Mouse (Mus musculus) intestine, embryonic 14.5 days (tissue): ENCODE data around the gene 1810010H24Rik. TPM values are rescaled to one million over a fixed set of nuclear protein-coding genes. Genes with fewer than 3 reads are reported as not detected.
"Not testable (repeated sequence)": the region's sequence is repeated elsewhere in the genome, so short reads cannot be mapped to it uniquely, and the experiment has no call there.

ENCODE experiments used
- ATAC-seq: fragments of 200-750 bp; cut with Nextera tagmentation; replicated peaks from 2 replicates; pipeline ENCODE4 v1.8.0; 2017; ENCODE audit warnings: low read depth, moderate number of reproducible peaks, moderate TSS enrichment, moderate library complexity; ENCODE audit not compliant: low FRiP score, low TSS enrichment
- DNase-seq: peaks from one replicate; pipeline ENCODE4 v3.0.0-alpha.2; 2018; ENCODE audit warnings: low spot score
- H3K27ac ChIP-seq: fragments of 300-500 bp; sonication (generic); 2 replicates; pipeline ENCODE4 v1.5.1; 2014; ENCODE audit warnings: low read depth, mild to moderate bottlenecking, control low read depth
- H3K27me3 ChIP-seq: fragments of 300-500 bp; sonication (generic); replicated peaks from 2 replicates; pipeline ENCODE4 v1.6.1; 2014; ENCODE audit warnings: low read length, control low read depth; ENCODE audit not compliant: control insufficient read depth, insufficient read depth
- H3K36me3 ChIP-seq: fragments of 300-500 bp; sonication (generic); 2 replicates; pipeline ENCODE4 v1.6.1; 2014; ENCODE audit warnings: low read length, control low read depth; ENCODE audit not compliant: control insufficient read depth, insufficient read depth
- H3K4me1 ChIP-seq: fragments of 300-500 bp; sonication (generic); replicated peaks from 2 replicates; pipeline ENCODE4 v1.6.1; 2014; ENCODE audit warnings: low read length, control low read depth, mixed read lengths; ENCODE audit not compliant: control insufficient read depth, insufficient read depth
- H3K4me2 ChIP-seq: fragments of 300-500 bp; sonication (generic); 2 replicates; pipeline ENCODE4 v1.6.1; 2014; ENCODE audit warnings: low read length
- H3K4me3 ChIP-seq: fragments of 300-500 bp; sonication (generic); 2 replicates; pipeline ENCODE4 v1.5.1; 2014; ENCODE audit warnings: low read depth, low read length, control low read depth, mixed read lengths
- H3K9ac ChIP-seq: fragments of 300-500 bp; sonication (generic); 2 replicates; pipeline ENCODE4 v1.6.1; 2014; ENCODE audit warnings: mild to moderate bottlenecking, low read length
- H3K9me3 ChIP-seq: fragments of 300-500 bp; sonication (generic); 2 replicates; pipeline ENCODE4 v1.6.1; 2016; ENCODE audit warnings: low read length, control low read depth; ENCODE audit not compliant: control insufficient read depth
- WGBS: fragments of 180-500 bp; shearing (Covaris S2); extraction: QIAGEN DNeasy Blood & Tissue Kit; methylation state at CpG from one replicate; pipeline ENCODE4 v1.1.7; 2014; 5-methylcytosine and 5-hydroxymethylcytosine counted together
- polyA plus RNA-seq: library from polyadenylated mRNA; unstranded; fragments of >200 nt; fragmentation: Nextera tagmentation; extraction: Ambion mirVana; gene quantifications from 2 replicates; pipeline ENCODE4 v1.2.1, GENCODE M21; 2014

1810010H24Rik gene
- polyA plus RNA-seq, 1 experiment from 2014 or later = 2.9 TPM

DNA sequence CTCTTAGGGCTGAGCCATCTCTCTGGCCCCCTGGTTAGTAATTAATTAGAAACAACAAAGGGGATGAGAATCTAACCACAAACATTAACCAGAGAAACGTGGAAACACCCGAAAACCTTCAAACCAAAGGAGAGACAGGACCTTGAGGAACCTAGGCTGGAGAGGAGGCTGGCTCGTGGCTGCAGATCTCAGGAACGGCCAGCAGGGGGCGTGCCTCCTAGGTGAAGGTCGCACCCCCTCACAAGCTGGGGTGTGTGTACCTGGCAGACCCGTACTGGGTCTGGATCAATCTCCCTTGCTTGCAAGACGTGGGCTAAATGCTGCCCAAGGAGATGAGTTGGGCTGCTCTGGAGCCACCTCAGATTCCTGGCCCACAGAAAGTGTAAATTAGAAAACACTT is 6.9 kb upstream of the 1810010H24Rik start:
- no peak for DNase-seq

DNA sequence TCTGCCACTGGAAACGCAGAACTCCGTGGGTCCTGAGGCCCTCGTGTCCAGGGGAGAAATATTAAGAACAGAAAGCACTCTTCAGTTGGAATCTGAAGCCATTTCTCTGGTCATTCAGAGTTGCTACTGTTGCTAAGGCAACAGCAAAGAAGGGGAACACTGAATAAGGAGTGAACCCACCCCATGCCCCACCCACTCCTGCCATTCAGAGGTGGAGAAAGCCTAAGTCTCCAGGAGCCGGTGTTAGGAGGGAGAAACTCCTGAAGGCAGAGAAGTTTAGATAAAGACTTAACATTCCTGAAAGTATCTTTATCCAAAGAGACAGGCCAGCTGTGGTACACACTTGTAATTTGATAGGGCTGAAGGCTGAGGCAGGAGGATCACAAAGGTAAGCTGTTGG is 6.2 kb upstream of the 1810010H24Rik start:
- ATAC-seq (no peak), DNase-seq (no peak)
- no peaks in the 10 kb centered on the region; the same call in 1 of the 2 replicates for H3K4me1 ChIP-seq
- no peak overlapping the region for H3K4me2 ChIP-seq
- H3K27ac ChIP-seq = no peak overlapping the region
- no peak overlapping the region for H3K9ac ChIP-seq
- 65% methylated on average over 4 of the region's 4 CpGs for WGBS
- H3K27me3 ChIP-seq = no peaks in the 10 kb centered on the region; the same call in 1 of the 2 replicates
- no peak overlapping the region for H3K4me3 ChIP-seq
- no peaks in the 10 kb centered on the region for H3K9me3 ChIP-seq
- no peaks in the 10 kb centered on the region for H3K36me3 ChIP-seq

More for the DNA sequence above, 6.9 kb upstream of the 1810010H24Rik start:
- Histone ChIP-seq H3K4me2 (no peak overlapping the region), H3K9ac (no peak overlapping the region), H3K9me3 (no peaks in the 10 kb centered on the region), H3K27me3 (no peaks in the 10 kb centered on the region), H3K4me3 (no peak overlapping the region), H3K36me3 (no peaks in the 10 kb centered on the region), H3K4me1 (no peaks in the 10 kb centered on the region), H3K27ac (no peak overlapping the region)
- 37% methylated on average over 8 of the region's 8 CpGs for WGBS
- ATAC-seq = no peak

DNA sequence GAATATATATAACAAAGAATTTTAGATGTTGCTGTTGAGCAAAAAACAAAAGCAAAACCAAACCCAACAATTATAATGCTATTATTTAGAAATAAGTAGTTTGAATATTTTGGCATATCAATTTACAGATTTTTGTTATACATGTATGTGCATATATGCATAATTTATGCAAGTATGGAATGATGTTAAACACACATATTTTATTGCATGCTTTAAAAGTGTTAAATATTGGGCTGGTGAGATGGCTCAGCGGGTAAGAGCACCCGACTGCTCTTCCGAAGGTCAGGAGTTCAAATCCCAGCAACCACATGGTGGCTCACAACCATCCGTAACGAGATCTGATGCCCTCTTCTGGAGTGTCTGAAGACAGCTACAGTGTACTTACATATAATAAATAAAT is 5.8 kb upstream of the 1810010H24Rik start:
- WGBS = 95% methylated on average over 3 of the region's 5 CpGs
- H3K9ac ChIP-seq, DNase-seq, H3K9me3 ChIP-seq, H3K4me1 ChIP-seq, H3K4me3 ChIP-seq, H3K4me2 ChIP-seq, H3K36me3 ChIP-seq, H3K27ac ChIP-seq, H3K27me3 ChIP-seq, ATAC-seq: not testable (repeated sequence)

DNA sequence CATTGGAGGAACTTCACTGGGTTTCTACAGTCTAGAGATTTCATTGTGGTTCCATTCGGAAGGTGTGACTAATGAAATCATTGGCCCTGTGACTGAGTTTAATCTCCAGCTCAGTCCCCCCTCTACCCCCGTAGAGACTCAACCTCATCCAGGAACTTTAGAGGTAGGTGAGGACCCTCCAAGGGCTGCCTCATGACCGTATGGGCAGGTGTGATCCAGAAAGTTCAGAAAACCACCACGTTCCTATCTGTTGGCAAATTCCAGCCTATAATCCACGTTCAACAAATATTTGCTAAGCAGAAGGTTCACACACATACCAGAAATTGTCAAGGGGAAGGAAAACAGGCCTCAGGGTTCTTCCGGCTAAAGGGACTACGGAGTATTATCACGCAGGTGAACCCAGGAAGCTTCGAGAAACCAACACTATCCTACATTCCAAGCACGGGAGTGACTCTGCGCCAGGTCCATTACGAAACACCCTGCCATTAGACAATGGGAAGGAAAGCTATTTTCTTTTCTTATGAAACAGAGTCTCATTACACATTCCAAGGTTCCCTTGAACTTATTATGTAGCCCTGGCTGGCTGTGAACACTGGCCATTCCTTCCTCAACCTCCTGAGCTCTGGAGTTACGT is 3.3 kb upstream of the 1810010H24Rik start:
- H3K4me1 ChIP-seq = peaks cover 14% of the 10 kb centered on the region
- H3K9ac ChIP-seq = no peak overlapping the region
- H3K4me2 ChIP-seq = no peak overlapping the region
- no peak for ATAC-seq
- peaks cover 3% of the 10 kb centered on the region; the same call in 1 of the 2 replicates for H3K27me3 ChIP-seq
- no peak overlapping the region for H3K4me3 ChIP-seq
- no peak overlapping the region for H3K27ac ChIP-seq
- no peaks in the 10 kb centered on the region for H3K9me3 ChIP-seq
- no peak for DNase-seq
- WGBS = 78% methylated on average over 13 of the region's 13 CpGs
- H3K36me3 ChIP-seq = no peaks in the 10 kb centered on the region

DNA sequence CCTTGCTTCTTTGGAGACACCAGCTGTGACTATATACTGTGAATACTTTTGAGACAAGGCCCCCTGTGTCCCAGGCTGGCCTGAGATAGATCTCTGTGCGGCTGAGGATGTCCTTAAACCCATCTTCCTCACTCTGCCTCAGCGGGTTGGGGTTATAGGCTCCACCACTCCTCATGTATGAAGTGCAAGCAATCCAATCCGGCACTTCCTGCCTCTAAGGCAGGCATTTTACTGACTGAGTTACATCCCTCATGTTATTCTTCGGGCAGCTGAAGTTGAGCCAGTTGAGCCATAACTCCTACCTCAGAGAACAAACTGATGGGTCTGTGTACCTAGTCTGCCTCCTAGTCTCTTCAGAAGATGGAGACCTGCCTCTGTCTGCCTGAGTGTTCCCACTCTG is 1.1 kb upstream of the 1810010H24Rik start:
- H3K4me2 ChIP-seq = peak overlapping the region; percentile 57; the same call in 1 of the 2 replicates
- H3K9ac ChIP-seq = no peak overlapping the region
- DNase-seq (no peak), ATAC-seq (no peak)
- peaks cover 3% of the 10 kb centered on the region; the same call in 1 of the 2 replicates for H3K27me3 ChIP-seq
- H3K9me3 ChIP-seq = no peaks in the 10 kb centered on the region
- peaks cover 14% of the 10 kb centered on the region for H3K4me1 ChIP-seq
- no peaks in the 10 kb centered on the region for H3K36me3 ChIP-seq
- no peak overlapping the region for H3K27ac ChIP-seq
- H3K4me3 ChIP-seq = no peak overlapping the region
- WGBS = 45% methylated on average over 4 of the region's 4 CpGs

DNA sequence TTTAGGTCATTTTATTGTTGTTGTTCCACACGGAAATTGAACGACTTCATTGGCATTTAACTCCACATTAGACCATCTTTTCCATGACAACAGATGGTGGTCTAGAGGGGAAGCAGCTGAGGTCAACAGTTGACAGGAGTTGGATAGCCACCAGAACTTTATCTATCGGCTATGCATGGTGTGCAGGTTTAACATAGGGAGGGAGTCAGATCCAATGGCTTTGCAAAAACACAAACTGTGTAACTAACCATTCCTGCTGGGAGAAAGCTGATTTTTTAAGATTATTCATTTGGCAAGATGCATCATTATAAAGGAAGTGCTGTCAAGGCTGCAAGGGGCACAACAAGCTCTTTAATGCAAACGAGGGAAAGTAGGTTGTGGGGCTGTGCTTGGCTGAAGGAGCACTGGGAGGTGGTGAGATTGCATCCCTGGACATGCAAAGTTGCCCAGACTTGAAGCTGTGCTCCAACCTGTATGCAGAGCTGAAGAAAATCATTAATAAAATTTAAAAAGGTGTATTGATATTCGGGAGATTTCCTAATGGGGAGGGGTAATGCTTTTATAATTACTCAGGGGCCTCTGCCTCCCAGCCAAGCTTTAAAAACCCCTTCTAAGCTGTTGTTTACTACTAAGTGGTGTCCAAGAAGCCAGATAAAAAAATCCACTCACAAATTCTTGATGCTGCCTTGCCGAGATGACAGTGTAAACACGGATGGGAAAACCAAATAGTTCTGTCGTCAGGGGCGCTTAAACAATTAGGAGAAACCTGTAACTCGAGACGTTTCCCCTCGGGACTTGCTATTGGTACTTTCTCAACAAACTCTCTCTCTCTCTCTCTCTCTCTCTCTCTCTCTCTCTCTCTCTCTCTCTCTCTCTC is 1.3 kb downstream of the 1810010H24Rik start:
- Histone ChIP-seq H3K27me3 (peaks cover 3% of the 10 kb centered on the region; the same call in 1 of the 2 replicates), H3K4me2 (peak overlapping the region; percentile 64), H3K4me1 (peaks cover 14% of the 10 kb centered on the region), H3K9ac (no peak overlapping the region), H3K36me3 (no peaks in the 10 kb centered on the region), H3K27ac (no peak overlapping the region), H3K4me3 (peak overlapping the region; percentile 68; the same call in 1 of the 2 replicates), H3K9me3 (no peaks in the 10 kb centered on the region)
- ATAC-seq (no peak), DNase-seq (no peak)
- WGBS = 9% methylated on average over 12 of the region's 12 CpGs

DNA sequence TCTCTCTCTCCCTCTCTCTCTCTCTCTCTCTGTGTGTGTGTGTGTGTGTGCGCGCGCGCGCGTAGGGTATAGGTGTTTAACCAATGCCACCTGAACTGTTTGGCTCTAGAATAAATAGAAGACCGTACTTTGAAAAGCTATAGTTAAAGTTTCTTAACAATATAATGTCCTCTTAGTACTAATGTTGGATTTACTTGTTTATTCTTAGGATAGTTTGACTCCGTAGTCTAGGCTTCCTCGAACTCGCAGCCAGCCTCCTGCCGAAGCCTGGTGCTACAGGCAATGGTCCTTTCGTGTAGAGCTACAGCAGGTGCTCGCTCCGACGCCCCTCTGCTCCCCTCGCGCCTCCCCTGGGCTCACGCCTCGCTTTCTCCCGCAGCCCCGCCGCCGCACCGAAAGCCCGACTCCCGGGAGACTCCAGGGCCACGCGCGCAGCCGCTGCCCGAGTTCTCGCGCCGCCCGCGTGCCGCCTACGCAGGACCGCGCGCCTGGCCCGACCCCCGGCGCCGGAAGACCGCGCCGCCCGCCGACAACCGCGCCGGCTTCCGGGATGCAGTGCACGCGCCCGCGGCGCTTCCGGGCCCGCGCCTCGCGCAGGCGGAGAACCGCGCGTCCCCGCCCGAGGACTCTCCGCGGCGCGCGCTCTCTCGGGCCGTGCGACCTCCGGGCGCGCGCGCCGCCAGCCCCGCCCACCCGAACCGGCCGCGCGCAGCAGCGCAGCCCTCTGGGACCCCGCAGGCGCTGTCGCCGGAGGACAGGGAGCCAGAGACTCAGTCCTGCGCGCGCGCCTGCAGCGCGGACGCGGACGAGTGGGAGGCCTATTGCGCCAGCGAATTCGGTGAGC is 2.2 kb downstream of the 1810010H24Rik start:
- H3K27me3 ChIP-seq = peaks cover 3% of the 10 kb centered on the region; the same call in 1 of the 2 replicates
- no peaks in the 10 kb centered on the region for H3K9me3 ChIP-seq
- peak overlapping the region; percentile 64 for H3K4me2 ChIP-seq
- H3K4me3 ChIP-seq = peak overlapping the region; percentile 68
- no peaks in the 10 kb centered on the region for H3K36me3 ChIP-seq
- H3K4me1 ChIP-seq = peaks cover 14% of the 10 kb centered on the region
- H3K27ac ChIP-seq = peak overlapping the region; percentile 69
- DNase-seq (peak; percentile 87), ATAC-seq (peak; percentile 91)
- peak overlapping the region; percentile 61 for H3K9ac ChIP-seq
- under 1% methylated on average over 95 of the region's 107 CpGs for WGBS

DNA sequence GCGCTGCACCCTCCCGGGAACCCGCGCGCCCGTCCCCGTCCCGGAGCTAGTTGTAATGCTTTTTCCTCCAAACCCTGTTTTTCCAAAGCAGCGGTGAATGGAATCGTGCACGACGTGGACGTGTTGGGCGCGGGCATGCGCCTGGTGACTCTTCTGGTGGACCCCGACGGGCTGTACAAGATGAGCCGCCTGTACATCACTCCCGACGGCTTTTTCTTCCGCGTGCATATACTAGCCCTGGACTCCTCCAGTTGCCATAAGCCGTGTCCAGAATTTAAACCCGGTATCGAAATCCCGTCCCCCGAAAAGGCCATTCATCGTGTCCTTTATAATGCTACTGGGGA is 2.8 kb downstream of the 1810010H24Rik start:
- Histone ChIP-seq H3K4me3 (peak overlapping the region; percentile 68), H3K27me3 (peaks cover 3% of the 10 kb centered on the region; the same call in 1 of the 2 replicates), H3K9ac (peak overlapping the region; percentile 61), H3K36me3 (no peaks in the 10 kb centered on the region), H3K9me3 (no peaks in the 10 kb centered on the region), H3K4me2 (peak overlapping the region; percentile 64), H3K4me1 (peaks cover 14% of the 10 kb centered on the region), H3K27ac (0 out of 2 replicates have a peak overlapping the region, but pooled peaks have one; percentile 69)
- WGBS = 2% methylated on average over 29 of the region's 29 CpGs
- ATAC-seq (peak; percentile 63), DNase-seq (peak; percentile 89)
